Mouse (Mus musculus) embryo, embryonic 10 days (tissue): ENCODE measurements around the gene Ttk.

Experiments
- DNase-seq: peaks from one replicate; pipeline ENCODE4 v3.0.0-alpha.2; 2015; ENCODE audit warnings: low spot score

The Ttk gene

GRCm38 (mm10) chr9:83893767-83894330 is 59.4 kb downstream of the Ttk start:
- no peak for DNase-seq

DNA sequence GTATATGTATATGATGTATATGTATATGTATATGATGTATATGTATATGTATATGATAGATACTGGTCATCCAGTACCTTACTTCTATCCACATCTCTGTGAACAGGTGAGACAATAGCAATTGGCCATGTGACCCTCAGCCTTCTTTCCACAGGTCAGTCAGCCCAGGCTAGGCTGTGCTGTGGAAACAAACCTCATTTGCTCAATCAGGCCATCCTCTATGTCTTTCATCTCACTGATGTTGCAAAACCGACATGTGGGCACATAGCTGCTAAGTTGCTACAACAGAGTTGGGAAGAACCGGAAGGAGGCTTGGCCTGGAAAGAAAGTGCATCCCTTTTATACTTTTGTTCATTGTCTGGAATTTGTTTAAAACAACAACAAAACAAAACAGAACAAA is 67.6 kb downstream of the Ttk start:
- no peak for DNase-seq

DNA sequence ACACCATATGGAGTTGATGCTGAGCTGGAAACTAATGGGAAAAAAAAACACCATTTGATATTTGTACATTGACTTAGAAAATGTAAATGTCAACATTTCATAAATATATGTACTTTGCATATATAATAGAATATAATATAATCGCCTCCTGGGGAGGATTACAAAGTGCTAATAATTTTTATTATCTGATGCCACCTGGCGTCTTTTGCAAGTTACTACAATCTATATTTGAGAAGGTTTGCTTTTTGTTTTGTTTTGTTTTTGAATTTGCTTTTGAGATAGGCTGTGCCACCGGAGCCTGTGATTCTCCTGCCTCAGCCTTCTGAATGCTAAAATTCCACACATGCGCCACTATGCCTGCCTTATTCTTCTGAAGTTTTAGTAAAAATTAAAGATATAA is 71.3 kb downstream of the Ttk start:
- DNase-seq = no peak

- no peak for DNase-seq
Observed at GRCm38 (mm10) chr9:83907017-83907416, 72.5 kb downstream of the Ttk start.

DNA sequence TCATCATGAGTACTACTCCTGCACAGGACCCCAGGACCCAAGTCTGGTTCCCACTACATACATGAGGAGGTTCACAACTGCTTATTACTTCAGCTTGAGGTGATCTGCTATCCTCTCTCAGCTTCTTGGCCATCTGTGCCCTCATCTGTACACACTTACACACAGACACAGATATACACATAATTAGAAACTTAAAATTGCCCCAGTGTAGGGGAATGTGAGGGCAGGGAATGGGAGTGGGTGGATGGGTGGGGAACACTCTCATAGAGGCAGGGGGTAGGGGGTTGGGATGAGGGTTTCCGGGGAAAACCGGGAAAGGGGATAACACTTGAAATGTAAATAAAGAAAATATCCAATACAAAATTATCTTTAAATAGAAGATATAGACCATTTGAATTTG is 75.3 kb downstream of the Ttk start:
- no peak for DNase-seq

- DNase-seq = no peak
Observed at GRCm38 (mm10) chr9:83910926-83911325, 76.4 kb downstream of the Ttk start.
